Mouse (Mus musculus) CD4-positive, CD25-positive, alpha-beta regulatory T cell, adult 2 months (primary cell): ENCODE measurements around the gene Fshb.

Experiments
- DNase-seq: peaks from one replicate; pipeline ENCODE4 v3.0.0-alpha.2; 2012; ENCODE audit warnings: low read depth, low spot score

Gene Fshb

DNA sequence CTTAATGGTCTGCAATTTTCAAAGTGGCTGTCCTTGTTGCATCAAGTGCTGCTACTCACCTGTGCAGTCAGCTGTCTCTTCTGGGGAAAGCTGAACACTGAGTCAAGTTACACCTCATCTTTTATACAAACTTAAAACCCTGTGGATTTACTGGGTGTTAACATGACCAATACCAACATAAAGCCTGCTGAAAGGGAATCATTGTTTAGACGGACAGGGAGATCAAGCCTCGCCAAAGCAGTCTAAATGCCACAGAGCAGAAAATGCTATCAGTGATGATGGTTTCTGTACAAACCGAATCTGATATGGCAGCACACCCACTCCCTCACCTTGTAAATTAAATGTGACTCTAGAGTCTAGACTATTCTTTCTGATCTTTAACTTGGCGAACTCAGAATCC is at the start of gene Fshb:
Gene Fshb (minus strand): TSS at position 101 of the 400 bp plus-strand sequence.
- DNase-seq, result no peak

DNA sequence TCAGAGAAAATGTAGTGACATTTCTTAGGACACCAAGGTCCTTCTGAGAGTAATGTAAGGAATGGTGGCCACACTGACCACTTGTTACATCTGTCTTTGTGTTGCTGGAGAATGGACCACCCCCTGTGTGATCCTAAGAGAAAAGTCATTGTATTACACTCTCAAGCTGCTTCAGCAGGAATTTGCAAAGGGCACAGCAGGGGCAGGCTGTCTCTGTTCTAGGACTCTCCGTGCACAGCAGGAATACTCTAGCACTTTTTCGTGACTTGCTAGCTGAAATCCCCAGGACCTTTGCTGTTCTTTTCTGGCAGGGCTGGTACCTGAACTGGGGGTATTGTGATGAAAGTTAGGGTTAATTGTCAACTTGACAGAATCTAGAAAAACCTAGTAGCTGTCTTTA is 24.8 kb upstream of the Fshb start:
- DNase-seq, result no peak

DNA sequence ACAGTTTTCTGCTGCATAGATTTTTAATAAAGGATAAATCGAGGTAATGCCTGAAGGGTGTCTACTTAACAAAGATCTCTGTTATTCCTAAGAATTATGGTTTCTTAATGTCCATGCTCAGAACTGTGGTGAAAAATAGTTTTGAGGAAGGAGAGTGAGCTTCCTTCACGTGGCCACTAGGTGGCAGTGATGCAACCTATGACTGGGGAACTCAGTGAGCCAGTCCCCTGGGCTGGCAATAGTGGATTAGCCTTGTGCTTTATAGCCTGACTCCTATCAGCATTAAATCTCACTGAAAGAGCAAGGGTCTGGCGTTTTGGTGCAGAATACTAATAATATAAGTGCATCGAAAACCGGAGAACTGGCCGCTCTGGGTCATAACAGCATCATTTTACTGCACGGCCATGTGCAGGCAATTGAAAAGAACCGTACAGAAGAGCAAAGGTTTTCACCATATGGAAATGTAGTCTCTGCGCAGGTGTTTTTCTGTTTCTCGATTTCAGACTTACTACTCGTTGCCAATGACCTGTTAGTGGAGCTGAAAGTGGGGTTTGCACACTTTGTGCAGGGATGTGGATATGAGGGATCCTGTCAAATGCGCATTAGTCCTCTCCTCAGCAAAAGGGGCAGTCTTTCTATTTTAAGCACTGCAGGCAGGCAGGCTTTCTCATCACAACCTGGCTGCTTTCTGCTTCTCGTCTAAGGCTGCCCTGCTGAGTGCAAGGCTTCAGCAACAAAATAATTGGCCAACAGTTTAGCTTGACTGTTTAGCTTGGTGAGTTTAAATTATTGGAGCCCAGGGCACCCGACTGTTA is 23.8 kb upstream of the Fshb start:
- peak; percentile 2 for DNase-seq

DNA sequence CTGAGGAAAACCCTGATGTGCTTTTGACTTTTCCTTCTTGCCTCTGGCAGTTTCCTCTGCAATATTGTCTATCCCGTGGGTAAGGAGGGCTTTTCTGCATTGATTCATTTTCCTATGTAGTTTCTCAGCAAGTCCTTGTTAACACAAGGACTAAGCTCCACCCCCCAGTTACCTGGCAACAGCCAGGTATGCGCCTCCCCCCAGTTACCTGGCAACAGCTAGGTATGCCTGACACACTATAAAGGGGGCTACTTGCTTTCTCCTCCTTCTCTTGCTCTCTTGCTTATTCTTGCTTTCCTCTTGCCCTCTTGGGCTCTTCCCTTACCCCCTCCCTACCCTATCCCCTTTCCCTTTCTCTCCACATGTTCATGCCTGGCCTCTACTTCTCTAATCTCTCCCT is 3.8 kb upstream of the Fshb start:
- DNase-seq, result no peak

DNA sequence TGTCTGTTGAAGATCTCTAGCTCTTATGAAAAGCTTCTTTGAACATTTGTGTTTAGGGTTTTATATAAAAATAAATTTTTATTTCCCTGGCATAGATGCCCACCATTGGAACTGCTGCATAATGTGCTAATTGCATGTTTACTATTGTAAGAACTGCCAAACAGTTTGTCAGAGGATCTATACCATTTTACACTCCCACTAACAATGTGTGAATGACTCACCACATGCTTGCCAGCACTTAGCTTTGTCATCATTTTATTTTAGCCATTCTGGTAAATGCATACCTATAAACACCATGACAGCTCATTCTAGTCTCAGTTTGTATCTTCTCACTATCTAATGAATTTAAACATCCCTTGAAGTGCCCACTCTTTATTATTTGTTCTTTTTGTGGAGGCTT is 13.5 kb downstream of the Fshb start:
- no peak for DNase-seq

DNA sequence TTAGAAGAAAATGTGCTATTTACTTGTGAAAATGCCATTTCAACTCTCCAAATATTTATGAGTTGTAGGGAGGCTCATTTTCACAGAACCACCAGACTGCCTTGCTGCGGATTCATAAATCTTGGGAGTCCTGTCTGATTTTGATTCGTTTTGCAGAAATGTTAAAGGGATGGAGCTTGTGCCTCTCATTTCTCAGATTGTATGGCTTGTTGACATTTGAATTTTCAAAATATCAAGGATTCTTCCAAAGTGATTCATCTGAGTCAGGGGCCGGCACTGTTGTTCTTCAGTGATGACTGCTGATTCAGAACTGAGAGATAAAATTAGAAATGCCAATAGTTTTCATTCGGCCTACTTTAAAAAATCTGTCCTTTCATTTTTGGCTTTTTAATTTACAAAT is 18.6 kb downstream of the Fshb start:
- DNase-seq, result no peak

DNA sequence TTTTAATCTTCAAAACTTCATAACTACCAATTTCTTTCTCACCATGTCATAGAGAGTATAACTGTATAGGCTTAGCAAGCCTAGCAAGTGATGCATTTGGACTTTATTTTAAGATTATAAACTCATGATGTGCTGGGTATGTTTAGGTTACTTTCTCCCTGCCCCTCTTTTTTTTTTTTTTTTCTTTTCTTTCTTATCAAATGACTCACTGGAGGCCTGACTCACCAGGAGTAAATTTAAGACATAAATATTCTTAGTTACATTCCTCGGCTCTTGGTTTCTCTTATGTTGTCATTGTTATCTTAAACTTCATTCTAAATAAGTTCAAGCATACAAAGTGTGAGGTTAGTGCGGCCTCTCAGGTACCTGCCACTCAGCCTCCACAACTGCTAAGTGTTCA is 23.5 kb downstream of the Fshb start:
- no peak for DNase-seq

DNA sequence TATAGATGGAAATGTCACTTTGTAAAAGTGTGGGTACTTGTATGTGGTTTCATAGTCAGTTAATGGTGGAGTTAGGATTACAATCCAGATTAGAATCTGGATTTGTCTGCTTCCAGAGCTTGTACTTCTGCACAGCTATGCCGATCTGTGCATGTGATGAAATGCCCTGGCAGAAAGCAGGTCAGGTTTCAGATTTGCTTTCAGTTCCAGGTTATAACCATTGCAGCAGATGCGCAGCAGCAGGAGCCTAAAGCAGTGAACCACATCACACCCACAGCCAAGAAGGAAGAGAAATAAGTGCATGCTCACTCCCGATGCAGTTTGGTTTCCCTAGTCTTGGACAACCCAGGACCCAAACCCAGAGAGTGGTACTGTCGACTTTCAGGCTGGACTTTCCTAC is 34.8 kb downstream of the Fshb start:
- DNase-seq, result no peak

DNA sequence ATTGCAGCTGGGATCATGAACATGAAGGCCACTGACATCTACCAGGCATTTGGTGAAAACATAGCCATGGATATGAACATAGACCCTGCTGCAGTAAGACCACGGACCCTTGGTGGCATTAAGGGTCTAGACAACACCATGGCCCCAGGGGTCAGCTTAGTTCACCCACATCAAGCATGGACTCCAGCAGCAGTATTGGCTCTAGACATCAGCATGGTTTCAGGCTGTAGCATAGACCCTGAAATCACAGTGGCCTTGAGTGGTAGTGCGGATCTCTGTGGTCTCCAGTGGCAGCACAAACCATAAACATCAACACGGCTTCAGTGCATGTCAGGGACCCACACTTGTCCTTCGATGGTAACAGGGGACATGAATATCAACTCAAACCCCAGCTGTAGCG is 36.7 kb downstream of the Fshb start:
- no peak for DNase-seq

DNA sequence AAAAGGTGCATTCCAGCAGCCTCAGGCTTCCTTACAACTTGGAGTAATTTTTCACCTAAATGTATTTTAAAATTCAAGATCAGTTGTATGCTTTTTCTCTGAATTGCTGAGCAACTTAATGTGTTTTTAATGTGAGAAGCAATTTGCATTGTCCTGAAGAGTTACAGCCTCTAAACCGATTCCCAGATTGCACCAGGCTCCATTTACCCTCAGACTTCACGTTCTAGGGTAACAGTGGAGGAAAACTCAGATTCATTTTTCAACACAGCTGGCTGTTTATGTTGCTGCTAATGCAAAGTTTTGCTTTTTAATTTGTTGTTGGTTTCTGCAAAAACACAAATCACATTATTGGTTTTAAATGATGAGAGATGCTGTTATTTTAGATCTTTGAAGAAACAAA is 40.1 kb downstream of the Fshb start:
- no peak for DNase-seq

DNA sequence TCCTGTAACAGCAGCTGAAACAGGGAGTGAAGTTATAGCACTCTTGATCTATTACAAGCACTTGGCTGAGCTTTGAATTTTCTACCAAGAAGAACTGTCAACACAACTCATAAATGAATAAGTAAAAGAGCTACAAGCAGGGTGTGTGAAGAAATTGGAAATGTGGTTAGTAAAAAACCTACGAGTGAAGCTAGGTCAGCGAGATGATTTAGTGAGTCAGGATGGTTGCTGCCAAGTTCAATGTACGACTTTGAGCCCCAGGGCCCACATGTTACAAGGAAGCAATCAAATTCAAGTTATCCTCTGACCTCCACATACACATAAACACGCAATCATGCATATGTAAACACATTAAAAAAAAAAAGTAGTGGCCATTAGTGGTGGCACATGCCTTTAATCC is 46.3 kb downstream of the Fshb start:
- DNase-seq, result no peak

DNA sequence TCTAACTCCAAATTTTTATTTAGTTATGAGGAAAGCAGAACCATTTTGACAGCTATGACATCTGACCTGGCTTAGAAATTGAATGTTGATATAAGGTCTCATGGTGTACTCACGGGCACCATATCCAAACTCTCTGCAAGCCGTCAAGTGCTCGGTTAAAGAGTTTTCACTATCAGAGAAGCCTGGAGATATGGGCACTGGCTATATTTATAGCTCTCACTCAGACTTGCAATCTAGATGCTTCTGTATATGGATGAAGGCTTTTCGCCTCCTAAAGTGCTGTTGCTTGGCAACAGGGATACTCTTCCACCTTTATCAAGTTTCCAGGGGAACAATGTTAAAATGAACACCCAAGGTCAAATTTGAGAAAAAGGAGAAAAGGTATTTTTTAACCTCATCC is 47.1 kb downstream of the Fshb start:
- no peak for DNase-seq

DNA sequence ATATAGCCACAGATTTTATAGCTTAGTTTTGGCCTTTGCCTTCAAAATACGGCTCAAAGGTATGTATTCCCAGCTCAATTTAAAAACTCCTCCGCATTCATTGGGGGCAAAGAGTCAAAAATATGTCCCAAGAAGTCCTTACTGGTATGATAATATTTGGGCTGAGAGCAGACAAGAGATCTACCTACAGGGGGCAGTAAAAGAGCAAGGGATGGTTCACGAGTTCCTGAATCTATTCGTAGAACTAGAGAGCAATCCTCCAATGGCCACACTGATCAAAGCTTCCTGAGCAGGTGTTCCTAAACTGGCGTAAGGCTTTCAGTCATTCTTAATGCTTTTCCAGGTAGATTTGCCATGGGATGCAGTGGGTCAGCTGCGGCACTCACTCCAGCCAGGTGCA is 49.3 kb downstream of the Fshb start:
- DNase-seq, result no peak

DNA sequence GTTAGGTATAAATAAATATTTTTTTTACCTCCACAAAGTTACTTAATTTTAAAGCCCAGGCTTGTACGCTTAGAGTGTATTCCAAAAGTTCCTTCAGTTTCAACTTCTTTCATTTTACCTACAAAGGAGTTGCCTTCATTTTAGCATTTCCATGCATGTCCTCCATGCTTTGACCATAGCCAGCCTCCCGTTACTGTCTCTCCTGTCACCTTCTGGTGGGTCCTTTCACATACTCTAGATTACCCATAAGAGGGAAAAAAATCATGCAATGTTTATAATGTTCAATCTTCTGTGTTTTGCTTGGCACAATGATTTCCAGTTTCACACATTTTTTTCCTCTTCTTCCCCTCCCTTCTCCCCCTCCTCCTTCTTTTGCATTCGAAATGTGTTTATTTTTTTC is 53.1 kb downstream of the Fshb start:
- DNase-seq, result no peak
